Mouse (Mus musculus) forelimb bud, embryonic 11.5 days (tissue): ENCODE results near the gene Usp4.

ENCODE experiments used
- DNase-seq: peaks from one replicate; pipeline ENCODE4 v3.0.0-alpha.2; 2012; ENCODE audit warnings: low read depth, low spot score

Gene Usp4

GRCm38 (mm10) chr9:108409535-108409934, 61.9 kb downstream of the Usp4 start:
- DNase-seq: no peak

- no peak for DNase-seq
These were observed 63.8 kb downstream of the Usp4 start for GRCm38 (mm10) chr9:108411381-108411942.

GRCm38 (mm10) chr9:108412221-108412620, 64.6 kb downstream of the Usp4 start:
- DNase-seq: peak; percentile 6

GRCm38 (mm10) chr9:108428384-108428783, 80.7 kb downstream of the Usp4 start, which contains the start of gene Ccdc36:
Gene Ccdc36, minus strand, starts transcription at chr9:108428484.
- no peak for DNase-seq

- peak; percentile 19 for DNase-seq
These were observed 83.9 kb downstream of the Usp4 start for GRCm38 (mm10) chr9:108431431-108432067.

- DNase-seq: no peak
These were observed 88.5 kb downstream of the Usp4 start, which contains the start of gene BC048562 for GRCm38 (mm10) chr9:108436182-108436581. Gene BC048562, plus strand, starts transcription at chr9:108436482.

GRCm38 (mm10) chr9:108439176-108439575, 91.5 kb downstream of the Usp4 start:
- DNase-seq: no peak

- no peak for DNase-seq
These were observed 92.8 kb downstream of the Usp4 start for GRCm38 (mm10) chr9:108440485-108440884.

GRCm38 (mm10) chr9:108441236-108441919, 93.7 kb downstream of the Usp4 start:
- no peak for DNase-seq
